ENCODE assay signal across 9 mouse cellular contexts in genomic region chr7:3302556-3303275, GRCm38 (mm10). TPM values are rescaled to one million over a fixed set of nuclear protein-coding genes. Genes with fewer than 3 reads are reported as not detected.
A peak's percentile ranks its signal among the peaks of the same experiment; 100 is the strongest.
DNase-seq lines count a peak whose midpoint lies in the region; ATAC-seq lines count a peak whose summit lies in the region.
"Had no signal": no experiment of that assay in that cellular context is flagged by ENCODE, and none has a peak within 500 bp of the region (broad histone marks: within the 10 kb centered on the region; RNA-seq: fewer than 3 reads in every experiment).

No protein-coding gene starts in this region.

- WGBS in heart, embryonic 11.5 days (ENCODE audit: insufficient replicate concordance): 2% methylated on average over 16 of the region's 16 CpGs
- WGBS in liver, embryonic 13.5 days (ENCODE audit: insufficient replicate concordance): 1% methylated on average over 16 of the region's 16 CpGs
- 2% methylated on average over 16 of the region's 16 CpGs for WGBS in neural tube, embryonic 15.5 days

- peak; percentile 44 to 75 for DNase-seq in heart, adult 18-20 months
- DNase-seq in heart, postnatal 14 days: no peak
- DNase-seq in cerebellum, adult 9-10 months: peak; percentile 71
- no peak for DNase-seq in liver, embryonic 13.5 days
- no peak for DNase-seq in urinary bladder, adult 18-20 months (ENCODE audit: low spot score in 2 of 2)

- H3K9ac ChIP-seq in heart, embryonic 11.5 days (ENCODE audit: low read depth, low read length): peak overlapping the region; percentile 62
- no peak overlapping the region for H3K9ac ChIP-seq in liver, embryonic 13.5 days
- peak overlapping the region; percentile 43 for H3K9ac ChIP-seq in neural tube, embryonic 15.5 days (replicated peaks)

- 0 out of 2 replicates have a peak, but pooled peaks cover 8% of the 10 kb centered on the region for H3K36me3 ChIP-seq in heart, embryonic 11.5 days (ENCODE audit: control insufficient read depth, insufficient read depth, low read length)
- H3K36me3 ChIP-seq in liver, embryonic 13.5 days: peaks cover 8% of the 10 kb centered on the region; the same call in 1 of the 2 replicates
- H3K36me3 ChIP-seq in neural tube, embryonic 15.5 days: peaks cover 15% of the 10 kb centered on the region; the same call in 1 of the 2 replicates
- H3K36me3 ChIP-seq: G1E had no signal

- H3K9me3 ChIP-seq in heart, embryonic 11.5 days (replicated peaks; ENCODE audit: control insufficient read depth, low read length): no peaks in the 10 kb centered on the region
- no peaks in the 10 kb centered on the region for H3K9me3 ChIP-seq in liver, embryonic 13.5 days (replicated peaks)
- H3K9me3 ChIP-seq in neural tube, embryonic 15.5 days (replicated peaks): no peaks in the 10 kb centered on the region
- H3K9me3 ChIP-seq: G1E had no signal

- intact Hi-C loops in heart, postnatal 14 days (cut with DNase I): loop anchor here (1.0 to 5.0 kb wide), 2 partner anchors 35 to 80 kb away; no protein-coding TSS in a partner anchor

- peaks cover 16% of the 10 kb centered on the region for H3K4me1 ChIP-seq in heart, embryonic 11.5 days (ENCODE audit: control insufficient read depth, insufficient read depth, low read length)
- peaks cover 10% of the 10 kb centered on the region for H3K4me1 ChIP-seq in liver, embryonic 13.5 days (replicated peaks)
- peaks cover 45% of the 10 kb centered on the region for H3K4me1 ChIP-seq in neural tube, embryonic 15.5 days

- peak overlapping the region; percentile 87 for H3K4me2 ChIP-seq in heart, embryonic 11.5 days
- H3K4me2 ChIP-seq in liver, embryonic 13.5 days: peak overlapping the region; percentile 50
- H3K4me2 ChIP-seq in neural tube, embryonic 15.5 days: peak overlapping the region; percentile 95

- peaks cover 39% of the 10 kb centered on the region for H3K27me3 ChIP-seq in heart, embryonic 11.5 days (ENCODE audit: control insufficient read depth, insufficient read depth, low read length)
- H3K27me3 ChIP-seq in liver, embryonic 13.5 days: peaks cover 68% of the 10 kb centered on the region
- H3K27me3 ChIP-seq in neural tube, embryonic 15.5 days (replicated peaks): peaks cover 30% of the 10 kb centered on the region

- peak overlapping the region; percentile 45 for H3K4me3 ChIP-seq in heart, embryonic 11.5 days (ENCODE audit: low read depth, low read length)
- H3K4me3 ChIP-seq in liver, embryonic 13.5 days (replicated peaks): peak overlapping the region; percentile 28; the same call in 1 of the 2 replicates
- H3K4me3 ChIP-seq in neural tube, embryonic 15.5 days (replicated peaks): peak overlapping the region; percentile 45

- no peak for ATAC-seq in heart, embryonic 11.5 days (replicated peaks; ENCODE audit: insufficient number of reproducible peaks, low FRiP score, low TSS enrichment)
- ATAC-seq in liver, embryonic 13.5 days (ENCODE audit: low read depth): no peak
- peak; percentile 13 for ATAC-seq in neural tube, embryonic 15.5 days (ENCODE audit: low FRiP score)
- no peak for ATAC-seq in megakaryocyte-erythroid progenitor cell, adult 5-6 weeks (replicated peaks; ENCODE audit: low FRiP score, low TSS enrichment, poor library complexity, severe bottlenecking)

- H3K27ac ChIP-seq in heart, embryonic 11.5 days (ENCODE audit: low read depth, low read length): no peak overlapping the region
- no peak overlapping the region for H3K27ac ChIP-seq in liver, embryonic 13.5 days
- no peak overlapping the region for H3K27ac ChIP-seq in neural tube, embryonic 15.5 days (replicated peaks)

RNA-seq across cellular contexts. Expression of gene Prkcg, which starts 13.7 kb away (rescaled TPM):
- total RNA-seq in heart, adult 18-20 months (2021): 1 to 10 TPM in 1 of 2 experiments, under 1 TPM in 1; 0.85 to 1.2 TPM
- 1 to 10 TPM; 3.2 to 3.5 TPM for total RNA-seq in heart, postnatal 14 days (2021)
- polyA plus RNA-seq in heart, embryonic 11.5 days (2014; fragmentation: Nextera tagmentation; extraction: Ambion mirVana): 0.10 and 0.14 TPM in 2 replicates
- 0.03 and 0.52 TPM in 2 replicates for polyA plus RNA-seq in liver, embryonic 13.5 days (2015; fragmentation: Nextera tagmentation; extraction: Ambion mirVana)
- polyA plus RNA-seq in neural tube, embryonic 15.5 days (2015; fragmentation: Nextera tagmentation; extraction: Ambion mirVana): 1.3 and 1.4 TPM in 2 replicates
- total RNA-seq in megakaryocyte-erythroid progenitor cell, adult 5-6 weeks (2014; fragmentation: Nextera tagmentation): not detected in 2 replicates
- total RNA-seq in megakaryocyte-erythroid progenitor cell, adult 5-6 weeks (2017): not detected in 2 replicates
- polyA plus RNA-seq: G1E had no signal

RNA-seq across cellular contexts. Expression of gene Myadm, which starts 13.8 kb away (rescaled TPM):
- total RNA-seq in heart, adult 18-20 months (2021): 100 to 1,000 TPM; 109 to 122 TPM
- 100 to 1,000 TPM; 196 to 216 TPM for total RNA-seq in heart, postnatal 14 days (2021)
- 221 and 235 TPM in 2 replicates for polyA plus RNA-seq in heart, embryonic 11.5 days (2014; fragmentation: Nextera tagmentation; extraction: Ambion mirVana)
- 13.5 and 16.4 TPM in 2 replicates for polyA plus RNA-seq in liver, embryonic 13.5 days (2015; fragmentation: Nextera tagmentation; extraction: Ambion mirVana)
- polyA plus RNA-seq in neural tube, embryonic 15.5 days (2015; fragmentation: Nextera tagmentation; extraction: Ambion mirVana): 43.9 and 58.7 TPM in 2 replicates
- 1.2 TPM in 1 of 2 replicates, not detected in the other for total RNA-seq in megakaryocyte-erythroid progenitor cell, adult 5-6 weeks (2014; fragmentation: Nextera tagmentation)
- total RNA-seq in megakaryocyte-erythroid progenitor cell, adult 5-6 weeks (2017): 0.61 and 2.4 TPM in 2 replicates
- polyA plus RNA-seq: G1E had no signal

RNA-seq across cellular contexts. Expression of gene Cacng7, which starts 30.0 kb away (rescaled TPM):
- total RNA-seq in heart, adult 18-20 months (2021): 1 to 10 TPM; 3.7 to 4.6 TPM
- total RNA-seq in heart, postnatal 14 days (2021): 1 to 10 TPM; 5.3 to 5.6 TPM
- polyA plus RNA-seq in heart, embryonic 11.5 days (2014; fragmentation: Nextera tagmentation; extraction: Ambion mirVana): 0.24 and 0.27 TPM in 2 replicates
- polyA plus RNA-seq in liver, embryonic 13.5 days (2015; fragmentation: Nextera tagmentation; extraction: Ambion mirVana): not detected in 2 replicates
- polyA plus RNA-seq in neural tube, embryonic 15.5 days (2015; fragmentation: Nextera tagmentation; extraction: Ambion mirVana): 3.4 and 4.1 TPM in 2 replicates
- not detected in 2 replicates for total RNA-seq in megakaryocyte-erythroid progenitor cell, adult 5-6 weeks (2014; fragmentation: Nextera tagmentation)
- total RNA-seq in megakaryocyte-erythroid progenitor cell, adult 5-6 weeks (2017): not detected in 2 replicates
- polyA plus RNA-seq: G1E had no signal

RNA-seq across cellular contexts. Expression of gene Nlrp12, which starts 53.2 kb away (rescaled TPM):
- not detected for total RNA-seq in heart, adult 18-20 months (2021)
- total RNA-seq in heart, postnatal 14 days (2021): not detected
- not detected in 2 replicates for polyA plus RNA-seq in heart, embryonic 11.5 days (2014; fragmentation: Nextera tagmentation; extraction: Ambion mirVana)
- polyA plus RNA-seq in liver, embryonic 13.5 days (2015; fragmentation: Nextera tagmentation; extraction: Ambion mirVana): 0.08 and 0.13 TPM in 2 replicates
- polyA plus RNA-seq in neural tube, embryonic 15.5 days (2015; fragmentation: Nextera tagmentation; extraction: Ambion mirVana): not detected in 2 replicates
- not detected in 2 replicates for total RNA-seq in megakaryocyte-erythroid progenitor cell, adult 5-6 weeks (2014; fragmentation: Nextera tagmentation)
- total RNA-seq in megakaryocyte-erythroid progenitor cell, adult 5-6 weeks (2017): not detected in 2 replicates
- polyA plus RNA-seq: G1E had no signal

Comparison
In these comparisons a context has a peak if more than half of its experiments do, and no peak if none do; other contexts are left out.
1. DNase-seq: peak in heart, adult 18-20 months (2 of 2) and cerebellum, adult 9-10 months (single experiment); none in heart, postnatal 14 days (0 of 2), liver, embryonic 13.5 days (single experiment) and urinary bladder, adult 18-20 months (0 of 2).
2. RNA of gene Myadm, which starts 13.8 kb away (total RNA-seq): 196 to 216 TPM in heart, postnatal 14 days and 109 to 122 TPM in heart, adult 18-20 months; 0.61 to 2.4 TPM in megakaryocyte-erythroid progenitor cell, adult 5-6 weeks; every median in the first group is over 10 times any median in the second.
3. RNA of gene Cacng7, which starts 30.0 kb away (total RNA-seq): 5.3 to 5.6 TPM in heart, postnatal 14 days and 3.7 to 4.6 TPM in heart, adult 18-20 months; not detected in megakaryocyte-erythroid progenitor cell, adult 5-6 weeks; every median in the first group is over 4 times any median in the second.
4. Peak in every context shown above with its lines, with median percentiles within 50 percentile points of each other: H3K4me2 ChIP-seq and H3K4me3 ChIP-seq.